Mouse (Mus musculus): ENCODE measurements around the gene Sumo3. TPM values are rescaled to one million over a fixed set of nuclear protein-coding genes. Genes with fewer than 3 reads are reported as not detected.

The Sumo3 gene
- 100 to 1,000 TPM; 175 to 189 TPM for total RNA-seq (2021)

GRCm38 (mm10) chr10:77605908-77606826, at the start of gene Sumo3, which contains the start of gene Gm49325:
TSS of gene Sumo3 (plus strand) at chr10:77606097.
TSS of gene Gm49325 (plus strand) at chr10:77606197.
- intact Hi-C loops (cut with DNase I): no loop called here
- DNase-seq: peak; percentile 96

- intact Hi-C loops (cut with DNase I): no loop called here
- no peak for DNase-seq
Measured at GRCm38 (mm10) chr10:77556631-77557030, 49.3 kb upstream of the Sumo3 start.

- intact Hi-C loops (cut with DNase I): no loop called here
- no peak for DNase-seq
Measured at GRCm38 (mm10) chr10:77557641-77558040, 48.3 kb upstream of the Sumo3 start.

GRCm38 (mm10) chr10:77560090-77560489, 45.8 kb upstream of the Sumo3 start:
- DNase-seq: no peak
- intact Hi-C loops (cut with DNase I): no loop called here

GRCm38 (mm10) chr10:77560830-77561229, 45.1 kb upstream of the Sumo3 start:
- DNase-seq: no peak
- intact Hi-C loops (cut with DNase I): no loop called here

- no peak for DNase-seq
- intact Hi-C loops (cut with DNase I): no loop called here
Measured at GRCm38 (mm10) chr10:77561508-77561907, 44.4 kb upstream of the Sumo3 start.

GRCm38 (mm10) chr10:77565005-77565404, 40.9 kb upstream of the Sumo3 start:
- no peak for DNase-seq
- intact Hi-C loops (cut with DNase I): loop anchor here (5.0 kb wide), 1 partner anchor 48 kb away; the partner anchor contains the start of gene Fam207a

- intact Hi-C loops (cut with DNase I): loop anchor here (5.0 kb wide), 1 partner anchor 49 kb away; the partner anchor contains the start of gene Fam207a
- DNase-seq: peak; percentile 88
Measured at GRCm38 (mm10) chr10:77566651-77567050, 39.2 kb upstream of the Sumo3 start.

GRCm38 (mm10) chr10:77569481-77569880, 36.4 kb upstream of the Sumo3 start:
- intact Hi-C loops (cut with DNase I): loop anchor here (5.0 kb wide), 1 partner anchor 52 kb away; the partner anchor contains the start of gene Fam207a
- no peak for DNase-seq

- DNase-seq: no peak
- intact Hi-C loops (cut with DNase I): loop anchor here (5.0 kb wide), 1 partner anchor 53 kb away; the partner anchor contains the start of gene Fam207a
Measured at GRCm38 (mm10) chr10:77569973-77570658, 35.8 kb upstream of the Sumo3 start.

GRCm38 (mm10) chr10:77572225-77572624, 33.7 kb upstream of the Sumo3 start:
- intact Hi-C loops (cut with DNase I): no loop called here
- no peak for DNase-seq

- intact Hi-C loops (cut with DNase I): no loop called here
Measured at GRCm38 (mm10) chr10:77573162-77573561, 32.7 kb upstream of the Sumo3 start.

GRCm38 (mm10) chr10:77580027-77580920, 25.6 kb upstream of the Sumo3 start:
- DNase-seq: no peak
- intact Hi-C loops (cut with DNase I): no loop called here

More at GRCm38 (mm10) chr10:77573162-77573561, 32.7 kb upstream of the Sumo3 start:
- no peak for DNase-seq

GRCm38 (mm10) chr10:77581023-77581407, 24.9 kb upstream of the Sumo3 start:
- no peak for DNase-seq
- intact Hi-C loops (cut with DNase I): no loop called here

GRCm38 (mm10) chr10:77581408-77582284, 24.3 kb upstream of the Sumo3 start, which contains the start of gene Pttg1ip:
TSS of gene Pttg1ip (plus strand) at chr10:77581720.
- peak; percentile 98 for DNase-seq
- intact Hi-C loops (cut with DNase I): no loop called here

- intact Hi-C loops (cut with DNase I): no loop called here
- DNase-seq: no peak
Measured at GRCm38 (mm10) chr10:77582285-77582618, 23.6 kb upstream of the Sumo3 start.

- DNase-seq: no peak
- intact Hi-C loops (cut with DNase I): no loop called here
Measured at GRCm38 (mm10) chr10:77583795-77584422, 22.0 kb upstream of the Sumo3 start.

- no peak for DNase-seq
- intact Hi-C loops (cut with DNase I): no loop called here
Measured at GRCm38 (mm10) chr10:77586637-77587036, 19.3 kb upstream of the Sumo3 start.

All from left cerebral cortex, postnatal 4 days (tissue).